Mouse (Mus musculus) left cerebral cortex, adult 2 months (tissue): ENCODE measurements around the gene Glrx5. TPM values are rescaled to one million over a fixed set of nuclear protein-coding genes. Genes with fewer than 3 reads are reported as not detected.

Experiments
- DNase-seq, 2 experiments: peaks; one replicate each; pipeline ENCODE4 v3.0.0; 2021 to 2022; ENCODE audit warnings: low spot score in 2 of 2, mixed read lengths in 1 of 2; ENCODE audit errors: extremely low spot score in 1 of 2
- H3K27ac ChIP-seq: fragments of 200-600 bp; 2 replicates; pipeline ENCODE4 v1.8.1; 2022
- H3K4me3 ChIP-seq: fragments of 200-600 bp; 2 replicates; pipeline ENCODE4 v1.8.1; 2022
- CTCF ChIP-seq: fragments of 200-600 bp; IDR thresholded peaks from 2 replicates; pipeline ENCODE4 v1.8.1; 2022; ENCODE audit warnings: antibody characterized with exemption, mild to moderate bottlenecking, moderate library complexity
- intact Hi-C: fragments of 180-260 bp; cut with DNase I; formaldehyde crosslinking; loops from one replicate; pipeline ENCODE4 v1.15.1; 2025
- total RNA-seq, 2 experiments: library from RNA; stranded (reverse); gene quantifications; 2 replicates each; pipeline ENCODE4 v1.2.3; 2021

Gene Glrx5
- total RNA-seq, 2 experiments from 2014 or later, result 46.0 to 50.2 TPM

- intact Hi-C loops, result no loop called here
- Histone ChIP-seq H3K4me3 (no peak overlapping the region), H3K27ac (no peak overlapping the region)
- no peak for DNase-seq
- TF ChIP-seq CTCF, result no peak
These were observed 35.3 kb upstream of the Glrx5 start for GRCm38 (mm10) chr12:104997159-104997558.

- intact Hi-C loops, result no loop called here
- DNase-seq, result no peak
- TF ChIP-seq CTCF, result no peak
- no peak overlapping the region for H3K4me3 ChIP-seq
- H3K27ac ChIP-seq, result no peak overlapping the region
These were observed 34.7 kb upstream of the Glrx5 start for GRCm38 (mm10) chr12:104997641-104998293.

- intact Hi-C loops, result no loop called here
- TF ChIP-seq CTCF, result no peak
- Histone ChIP-seq H3K4me3 (no peak overlapping the region), H3K27ac (no peak overlapping the region)
- DNase-seq, result no peak
These were observed 33.9 kb upstream of the Glrx5 start for GRCm38 (mm10) chr12:104998541-104998940.

GRCm38 (mm10) chr12:104999171-104999570 lies 33.3 kb upstream of the Glrx5 start:
- no peak overlapping the region for H3K27ac ChIP-seq
- H3K4me3 ChIP-seq, result no peak overlapping the region
- DNase-seq, result no peak
- intact Hi-C loops, result no loop called here
- TF ChIP-seq CTCF, result no peak

DNA sequence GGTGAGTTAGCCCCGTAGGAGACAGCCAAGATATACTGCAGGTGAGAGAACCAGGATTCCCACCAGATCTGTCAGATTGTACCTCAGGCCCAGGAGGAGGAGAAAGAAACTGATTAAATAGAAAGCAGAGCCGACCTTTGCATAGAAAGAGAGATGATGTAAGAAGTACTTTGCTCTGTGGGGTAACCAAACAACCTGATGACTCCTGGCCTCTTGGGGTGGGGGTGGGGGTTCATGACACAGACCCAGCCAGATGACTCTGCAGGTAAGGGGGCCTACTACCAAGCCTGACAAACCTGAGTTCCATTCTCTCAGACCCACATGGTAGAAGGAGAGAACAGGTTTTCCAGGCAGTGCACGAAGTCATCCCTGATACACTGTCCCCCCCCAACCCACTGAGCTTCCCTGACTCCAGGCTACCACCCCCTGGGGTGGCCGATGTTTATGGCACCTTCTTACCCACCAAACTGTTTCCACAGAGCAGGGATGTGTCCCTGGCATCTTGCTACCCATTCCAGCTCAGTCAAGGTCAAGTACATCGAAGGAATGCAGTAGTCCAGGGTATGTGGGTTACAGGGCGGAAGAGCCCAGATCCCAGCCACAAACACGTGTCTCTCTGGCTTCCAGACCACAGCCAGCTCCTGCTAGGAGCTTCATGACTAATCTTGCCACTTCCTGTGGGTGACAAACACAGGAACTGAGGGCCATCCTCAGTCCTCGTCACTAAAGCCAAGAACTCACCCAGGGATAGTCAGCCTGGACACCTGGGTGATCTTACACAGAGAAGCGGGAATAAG lies 31.8 kb upstream of the Glrx5 start:
- TF ChIP-seq CTCF, result no peak
- H3K4me3 ChIP-seq, result no peak overlapping the region
- no peak for DNase-seq

GRCm38 (mm10) chr12:105001317-105001716 lies 31.2 kb upstream of the Glrx5 start:
- no peak for TF ChIP-seq CTCF
- no peak overlapping the region for H3K27ac ChIP-seq
- DNase-seq, result no peak
- no peak overlapping the region for H3K4me3 ChIP-seq
- intact Hi-C loops, result no loop called here

More for the DNA sequence above, 31.8 kb upstream of the Glrx5 start:
- H3K27ac ChIP-seq, result no peak overlapping the region
- intact Hi-C loops, result no loop called here

GRCm38 (mm10) chr12:105002340-105003132 lies 30.0 kb upstream of the Glrx5 start:
- H3K4me3 ChIP-seq, result no peak overlapping the region
- DNase-seq, result no peak
- intact Hi-C loops, result no loop called here
- H3K27ac ChIP-seq, result no peak overlapping the region
- TF ChIP-seq CTCF, result peak; percentile 11

DNA sequence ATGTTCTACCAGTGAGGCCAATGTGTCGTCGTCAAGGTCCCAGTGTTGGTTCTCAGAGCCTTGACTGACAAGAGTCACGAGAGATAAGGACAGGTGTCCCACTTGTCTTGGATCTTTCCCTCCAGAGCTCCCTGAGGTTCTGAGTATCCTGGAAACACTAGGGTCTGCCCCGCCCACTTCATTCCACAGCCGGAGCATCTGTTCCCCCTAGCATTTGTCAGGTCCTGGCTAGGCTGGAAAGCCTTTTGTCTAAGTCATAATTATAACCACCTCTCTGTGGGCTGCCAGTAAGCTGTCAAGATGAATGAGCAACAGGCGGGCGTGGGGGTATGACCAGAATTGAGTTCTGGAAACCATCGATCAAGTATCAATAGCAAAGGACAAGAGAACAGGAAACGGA lies 29.3 kb upstream of the Glrx5 start:
- Histone ChIP-seq H3K4me3 (no peak overlapping the region), H3K27ac (no peak overlapping the region)
- no peak for DNase-seq
- no peak for TF ChIP-seq CTCF
- intact Hi-C loops, result no loop called here

- H3K4me3 ChIP-seq, result no peak overlapping the region
- no peak for DNase-seq
- no peak overlapping the region for H3K27ac ChIP-seq
- intact Hi-C loops, result no loop called here
- no peak for TF ChIP-seq CTCF
These were observed 28.8 kb upstream of the Glrx5 start for GRCm38 (mm10) chr12:105003715-105004114.

DNA sequence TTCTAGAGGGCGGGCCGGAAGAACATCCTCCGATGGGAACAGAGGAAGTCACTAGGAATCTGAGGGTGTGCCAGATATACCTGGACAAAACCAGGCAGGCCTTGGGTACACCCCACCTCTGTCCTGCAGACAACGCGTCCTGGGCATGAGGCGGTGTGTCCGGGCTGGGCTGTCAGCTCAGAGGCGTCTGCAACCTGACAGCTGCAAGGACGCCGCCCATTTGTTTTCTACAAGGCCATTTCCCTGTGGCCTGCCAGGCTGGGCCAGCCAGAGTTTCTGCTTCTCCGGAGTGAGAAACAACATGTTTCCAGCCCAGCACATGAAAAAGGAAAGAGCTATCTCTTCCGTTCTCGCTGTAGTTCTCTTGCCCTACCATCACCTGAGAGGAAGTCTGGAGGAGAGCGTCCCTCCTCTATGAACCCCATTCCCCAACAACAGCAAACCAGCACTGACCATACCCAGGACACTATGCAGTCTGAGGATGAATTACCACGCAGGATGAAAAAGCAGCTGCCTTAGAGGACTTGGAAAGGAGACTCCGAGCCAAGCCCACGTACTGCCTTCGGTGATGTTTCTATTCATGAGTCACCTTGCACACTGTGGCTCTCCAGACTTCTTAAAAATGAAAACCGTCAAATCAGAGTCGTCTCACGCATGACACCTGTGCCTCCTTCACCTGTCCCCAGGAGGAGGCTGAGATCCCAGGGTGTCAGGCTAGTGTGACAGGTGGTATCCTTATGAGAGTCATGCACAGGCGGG lies 27.4 kb upstream of the Glrx5 start:
- Histone ChIP-seq H3K4me3 (no peak overlapping the region), H3K27ac (no peak overlapping the region)
- DNase-seq, result no peak
- no peak for TF ChIP-seq CTCF
- intact Hi-C loops, result no loop called here

DNA sequence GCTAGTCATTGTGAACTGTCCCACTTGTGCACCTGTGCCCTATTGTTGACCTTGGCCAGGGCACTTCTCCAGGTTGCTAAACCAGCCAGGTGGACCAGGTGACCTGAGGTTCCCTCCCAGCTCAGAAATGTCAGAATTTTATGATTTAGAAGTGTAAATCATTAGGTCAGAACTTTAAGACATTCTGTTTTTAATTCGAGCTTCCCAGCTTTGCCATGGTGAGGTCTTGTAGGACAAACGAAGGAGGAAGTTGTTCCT lies 26.8 kb upstream of the Glrx5 start:
- intact Hi-C loops, result no loop called here
- DNase-seq, result no peak
- no peak for TF ChIP-seq CTCF
- no peak overlapping the region for H3K27ac ChIP-seq
- no peak overlapping the region for H3K4me3 ChIP-seq

DNA sequence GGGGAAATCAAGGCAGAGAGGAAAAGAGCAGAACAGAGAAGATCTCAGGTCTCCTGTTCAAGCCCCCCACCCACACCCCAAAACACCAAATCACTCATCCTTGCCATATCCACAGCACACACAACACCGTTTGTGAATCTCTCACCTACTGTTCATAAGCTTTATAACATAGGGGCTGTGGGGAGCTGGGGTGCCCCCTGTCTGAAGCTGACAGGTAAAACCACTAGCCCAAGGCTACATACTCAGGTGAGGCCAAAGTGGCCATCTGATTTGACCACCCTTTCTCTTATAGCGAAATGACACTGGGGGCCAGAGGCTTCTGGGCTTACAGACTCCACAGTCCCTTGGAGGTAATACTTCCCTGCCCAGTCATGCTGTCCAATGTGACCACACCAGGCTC lies 24.3 kb upstream of the Glrx5 start:
- no peak; the same call in 1 of the 2 replicates for TF ChIP-seq CTCF
- H3K27ac ChIP-seq, result no peak overlapping the region
- no peak for DNase-seq
- intact Hi-C loops, result no loop called here
- no peak overlapping the region for H3K4me3 ChIP-seq
